Mouse (Mus musculus) midbrain, embryonic 16.5 days (tissue): Measurements from ENCODE around the gene Dkk2. TPM values are rescaled to one million over a fixed set of nuclear protein-coding genes. Genes with fewer than 3 reads are reported as not detected.

Source experiments
- ATAC-seq: fragments of 200-750 bp; cut with Nextera tagmentation; 2 replicates; pipeline ENCODE4 v1.8.0; 2017; ENCODE audit warnings: moderate TSS enrichment
- H3K27ac ChIP-seq: fragments of 300-500 bp; sonication (generic); 2 replicates; pipeline ENCODE4 v1.5.1; 2014; ENCODE audit warnings: mild to moderate bottlenecking, low read length, mixed read lengths
- H3K27me3 ChIP-seq: fragments of 300-500 bp; sonication (generic); 2 replicates; pipeline ENCODE4 v1.6.1; 2014; ENCODE audit warnings: low read depth, low read length, mixed read lengths; ENCODE audit not compliant: control insufficient read depth, insufficient read depth
- H3K36me3 ChIP-seq: fragments of 300-500 bp; sonication (generic); 2 replicates; pipeline ENCODE4 v1.6.1; 2014; ENCODE audit warnings: mild to moderate bottlenecking, low read length, moderate library complexity, mixed read lengths; ENCODE audit not compliant: control insufficient read depth, insufficient read depth
- H3K4me1 ChIP-seq: fragments of 300-500 bp; sonication (generic); 2 replicates; pipeline ENCODE4 v1.6.1; 2014; ENCODE audit warnings: mild to moderate bottlenecking, low read length, mixed read lengths; ENCODE audit not compliant: control insufficient read depth, insufficient read depth
- H3K4me2 ChIP-seq: fragments of 300-500 bp; sonication (generic); 2 replicates; pipeline ENCODE4 v1.6.1; 2014; ENCODE audit warnings: mild to moderate bottlenecking, low read length, mixed read lengths
- H3K4me3 ChIP-seq: fragments of 300-500 bp; sonication (generic); 2 replicates; pipeline ENCODE4 v1.5.1; 2014; ENCODE audit warnings: low read depth, mild to moderate bottlenecking, low read length, moderate library complexity, mixed read lengths
- H3K9ac ChIP-seq: fragments of 300-500 bp; sonication (generic); 2 replicates; pipeline ENCODE4 v1.6.1; 2014; ENCODE audit warnings: low read depth, low read length, mixed read lengths
- H3K9me3 ChIP-seq: fragments of 300-500 bp; sonication (generic); replicated peaks from 2 replicates; pipeline ENCODE4 v1.6.1; 2014; ENCODE audit warnings: mild to moderate bottlenecking, low read length, mixed read lengths; ENCODE audit not compliant: control insufficient read depth, poor library complexity, severe bottlenecking
- WGBS: fragments of 180-500 bp; shearing (Covaris S2); extraction: QIAGEN DNeasy Blood & Tissue Kit; methylation state at CpG from one replicate; pipeline ENCODE4 v1.1.7; 2014; 5-methylcytosine and 5-hydroxymethylcytosine counted together
- polyA plus RNA-seq: library from polyadenylated mRNA; unstranded; fragments of >200 nt; fragmentation: Nextera tagmentation; extraction: Ambion mirVana; gene quantifications from 2 replicates; pipeline ENCODE4 v1.2.1, GENCODE M21; 2015

Gene Dkk2
- polyA plus RNA-seq, 1 experiment from 2014 or later = 1.6 TPM

DNA sequence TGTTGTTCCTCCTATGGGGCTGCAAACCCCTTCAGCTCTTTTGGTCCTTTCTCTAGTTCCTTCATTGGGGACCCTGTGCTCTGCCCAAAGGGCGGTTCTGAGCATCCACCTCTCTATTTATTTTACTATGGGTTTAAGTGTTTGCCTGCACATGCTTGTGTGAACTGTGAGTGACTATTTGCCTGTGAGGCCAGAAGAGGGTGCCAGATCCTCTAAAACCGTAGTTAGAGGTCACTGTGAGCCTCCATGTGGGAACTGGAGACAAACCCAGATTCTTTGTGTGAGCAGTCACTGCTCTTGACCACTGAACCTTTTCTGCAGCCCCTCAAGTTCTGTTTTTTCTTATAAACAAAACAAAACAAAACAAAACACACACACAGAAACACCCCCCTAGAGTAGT is 14.1 kb upstream of the Dkk2 start:
- Histone ChIP-seq H3K4me1 (no peaks in the 10 kb centered on the region), H3K9ac (no peak overlapping the region), H3K9me3 (no peaks in the 10 kb centered on the region), H3K27ac (no peak overlapping the region), H3K27me3 (no peaks in the 10 kb centered on the region), H3K4me3 (no peak overlapping the region), H3K4me2 (no peak overlapping the region), H3K36me3 (no peaks in the 10 kb centered on the region)
- WGBS = 70% methylated on average over 2 of the region's 2 CpGs
- no peak for ATAC-seq

DNA sequence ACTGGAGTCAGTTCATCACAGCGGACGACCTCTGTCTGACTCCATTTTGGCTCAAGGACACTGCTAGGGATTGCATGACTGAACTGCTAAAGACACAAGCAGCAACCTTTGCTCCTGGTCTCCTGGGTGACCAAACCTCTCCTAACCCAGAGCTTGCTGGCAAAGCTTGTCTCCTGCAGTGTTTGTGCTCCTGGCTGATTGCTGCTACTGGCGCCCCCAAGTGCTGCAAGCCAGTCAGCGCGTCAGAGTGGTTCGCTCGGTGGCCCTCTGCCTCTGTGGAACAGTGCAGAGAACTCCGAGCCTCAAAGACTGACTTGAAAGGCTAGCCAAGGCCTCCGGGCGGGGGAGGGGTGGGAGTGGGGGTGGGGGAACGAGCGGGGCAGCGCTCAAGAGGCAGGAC is 1.1 kb upstream of the Dkk2 start:
- Histone ChIP-seq H3K27me3 (peaks cover 5% of the 10 kb centered on the region; the same call in 1 of the 2 replicates), H3K36me3 (no peaks in the 10 kb centered on the region), H3K27ac (no peak overlapping the region), H3K9me3 (no peaks in the 10 kb centered on the region), H3K4me3 (peak overlapping the region; percentile 47; the same call in 1 of the 2 replicates), H3K4me1 (peaks cover 16% of the 10 kb centered on the region), H3K4me2 (peak overlapping the region; percentile 96), H3K9ac (no peak overlapping the region)
- 3% methylated on average over 13 of the region's 13 CpGs for WGBS
- peak; percentile 79 for ATAC-seq

DNA sequence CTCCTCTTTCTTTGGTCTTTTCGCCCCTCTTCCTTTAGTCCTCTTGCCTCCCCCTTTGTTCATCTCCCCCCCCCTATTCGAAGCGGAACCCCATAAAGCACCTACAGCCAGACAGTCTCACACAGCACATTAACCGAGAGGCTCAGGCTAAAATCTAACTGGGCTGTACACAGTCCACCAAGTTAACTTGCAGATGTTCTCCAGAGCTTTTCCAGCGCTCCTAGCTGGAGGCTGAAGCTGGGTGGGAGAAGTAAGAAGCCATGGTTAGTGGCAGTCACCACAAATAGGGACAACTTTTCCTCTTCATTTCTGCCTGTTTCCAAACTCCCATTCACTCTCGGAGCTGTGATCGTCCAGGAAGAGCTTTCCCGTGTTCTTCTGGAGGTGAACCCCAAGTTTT is 412 bp upstream of the Dkk2 start:
- no peaks in the 10 kb centered on the region for H3K9me3 ChIP-seq
- H3K27me3 ChIP-seq = peaks cover 5% of the 10 kb centered on the region; the same call in 1 of the 2 replicates
- H3K4me2 ChIP-seq = peak overlapping the region; percentile 96
- ATAC-seq = no peak
- H3K36me3 ChIP-seq = no peaks in the 10 kb centered on the region
- H3K4me3 ChIP-seq = peak overlapping the region; percentile 47
- H3K4me1 ChIP-seq = peaks cover 16% of the 10 kb centered on the region
- 1% methylated on average over 8 of the region's 8 CpGs for WGBS
- no peak overlapping the region for H3K27ac ChIP-seq
- H3K9ac ChIP-seq = peak overlapping the region; percentile 56

DNA sequence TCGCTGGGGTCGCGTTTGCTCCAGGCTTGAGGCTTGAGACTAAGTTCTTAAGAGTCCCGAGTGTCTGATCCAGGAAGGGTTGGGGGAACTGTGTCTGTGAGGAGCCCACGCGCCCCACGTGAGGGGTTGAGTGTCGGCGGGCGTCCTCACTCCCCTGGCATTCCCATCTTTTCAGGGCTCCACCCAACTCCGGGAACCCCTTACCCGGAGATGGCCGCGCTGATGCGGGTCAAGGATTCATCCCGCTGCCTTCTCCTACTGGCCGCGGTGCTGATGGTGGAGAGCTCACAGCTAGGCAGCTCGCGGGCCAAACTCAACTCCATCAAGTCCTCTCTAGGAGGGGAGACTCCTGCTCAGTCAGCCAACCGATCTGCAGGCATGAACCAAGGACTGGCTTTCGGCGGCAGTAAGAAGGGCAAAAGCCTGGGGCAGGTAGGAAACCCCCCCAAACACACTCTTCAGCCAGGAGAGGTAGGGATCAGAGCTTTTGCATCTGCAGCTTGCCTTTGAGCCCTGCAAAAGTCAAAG is 795 bp downstream of the Dkk2 start:
- ATAC-seq = no peak; the same call in 1 of the 2 replicates
- Histone ChIP-seq H3K9ac (peak overlapping the region; percentile 56), H3K4me3 (peak overlapping the region; percentile 47), H3K4me1 (peaks cover 16% of the 10 kb centered on the region), H3K9me3 (no peaks in the 10 kb centered on the region), H3K27me3 (peaks cover 5% of the 10 kb centered on the region; the same call in 1 of the 2 replicates), H3K36me3 (no peaks in the 10 kb centered on the region), H3K4me2 (peak overlapping the region; percentile 96), H3K27ac (no peak overlapping the region)
- under 1% methylated on average over 23 of the region's 23 CpGs for WGBS

- H3K36me3 ChIP-seq = no peaks in the 10 kb centered on the region
- 26% methylated on average over 5 of the region's 5 CpGs for WGBS
- peak overlapping the region; percentile 96 for H3K4me2 ChIP-seq
- peak overlapping the region; percentile 47 for H3K4me3 ChIP-seq
- no peak overlapping the region for H3K27ac ChIP-seq
- H3K4me1 ChIP-seq = peaks cover 16% of the 10 kb centered on the region
- H3K9me3 ChIP-seq = no peaks in the 10 kb centered on the region
- peaks cover 5% of the 10 kb centered on the region; the same call in 1 of the 2 replicates for H3K27me3 ChIP-seq
- ATAC-seq = 0 out of 2 replicates have a peak, but pooled peaks have one; percentile 6
- no peak overlapping the region for H3K9ac ChIP-seq
These were observed 1.4 kb downstream of the Dkk2 start for GRCm38 (mm10) chr3:132086461-132086860.

GRCm38 (mm10) chr3:132087011-132087486 is 2.0 kb downstream of the Dkk2 start:
- Histone ChIP-seq H3K27ac (no peak overlapping the region), H3K4me3 (peak overlapping the region; percentile 47), H3K9ac (peak overlapping the region; percentile 60), H3K9me3 (no peaks in the 10 kb centered on the region), H3K4me2 (peak overlapping the region; percentile 96), H3K4me1 (peaks cover 16% of the 10 kb centered on the region), H3K36me3 (no peaks in the 10 kb centered on the region), H3K27me3 (peaks cover 5% of the 10 kb centered on the region; the same call in 1 of the 2 replicates)
- ATAC-seq = peak; percentile 89
- WGBS = under 1% methylated on average over 21 of the region's 21 CpGs

- WGBS = 93% methylated on average over 3 of the region's 3 CpGs
- no peak overlapping the region for H3K27ac ChIP-seq
- no peak overlapping the region for H3K4me2 ChIP-seq
- H3K36me3 ChIP-seq = no peaks in the 10 kb centered on the region
- H3K9me3 ChIP-seq = no peaks in the 10 kb centered on the region
- H3K27me3 ChIP-seq = no peaks in the 10 kb centered on the region
- H3K4me1 ChIP-seq = 0 out of 2 replicates have a peak, but pooled peaks cover under 1% of the 10 kb centered on the region
- H3K9ac ChIP-seq = no peak overlapping the region
- no peak overlapping the region for H3K4me3 ChIP-seq
- no peak for ATAC-seq
These were observed 7.9 kb downstream of the Dkk2 start for GRCm38 (mm10) chr3:132092983-132093382.

- no peak for ATAC-seq
- H3K36me3 ChIP-seq = no peaks in the 10 kb centered on the region
- no peaks in the 10 kb centered on the region for H3K9me3 ChIP-seq
- 80% methylated on average over 6 of the region's 6 CpGs for WGBS
- H3K27me3 ChIP-seq = no peaks in the 10 kb centered on the region
- H3K4me1 ChIP-seq = no peaks in the 10 kb centered on the region
- no peak overlapping the region for H3K9ac ChIP-seq
- H3K4me2 ChIP-seq = no peak overlapping the region
- no peak overlapping the region for H3K4me3 ChIP-seq
- no peak overlapping the region for H3K27ac ChIP-seq
These were observed 11.2 kb downstream of the Dkk2 start for GRCm38 (mm10) chr3:132096296-132096695.

DNA sequence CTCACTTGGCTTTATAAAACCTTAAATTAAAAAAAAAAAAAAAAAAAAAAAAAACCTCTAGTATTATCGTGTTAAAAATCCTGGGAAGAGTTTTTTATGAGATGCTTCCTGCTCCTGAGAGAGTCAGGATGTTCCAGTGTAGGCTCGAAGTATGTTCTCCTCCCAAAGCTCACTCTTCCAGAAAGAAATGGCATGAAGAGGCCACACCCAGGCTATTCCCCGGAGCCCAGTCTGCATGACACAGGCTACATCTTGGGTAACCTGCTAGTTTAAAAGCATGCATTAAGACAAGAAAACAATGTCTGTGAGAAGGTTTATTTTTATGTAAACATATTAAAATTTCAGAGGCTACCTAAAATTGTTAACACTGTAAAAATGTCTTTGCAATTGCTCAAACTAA is 15.7 kb downstream of the Dkk2 start:
- Histone ChIP-seq H3K4me2 (no peak overlapping the region), H3K9me3 (no peaks in the 10 kb centered on the region), H3K4me3 (no peak overlapping the region), H3K9ac (no peak overlapping the region), H3K36me3 (no peaks in the 10 kb centered on the region), H3K4me1 (no peaks in the 10 kb centered on the region), H3K27me3 (no peaks in the 10 kb centered on the region), H3K27ac (no peak overlapping the region)
- WGBS = 80% methylated on average over 3 of the region's 3 CpGs
- ATAC-seq = no peak
